Mouse (Mus musculus): Measurements from ENCODE around the gene Pycr2.

DNA sequence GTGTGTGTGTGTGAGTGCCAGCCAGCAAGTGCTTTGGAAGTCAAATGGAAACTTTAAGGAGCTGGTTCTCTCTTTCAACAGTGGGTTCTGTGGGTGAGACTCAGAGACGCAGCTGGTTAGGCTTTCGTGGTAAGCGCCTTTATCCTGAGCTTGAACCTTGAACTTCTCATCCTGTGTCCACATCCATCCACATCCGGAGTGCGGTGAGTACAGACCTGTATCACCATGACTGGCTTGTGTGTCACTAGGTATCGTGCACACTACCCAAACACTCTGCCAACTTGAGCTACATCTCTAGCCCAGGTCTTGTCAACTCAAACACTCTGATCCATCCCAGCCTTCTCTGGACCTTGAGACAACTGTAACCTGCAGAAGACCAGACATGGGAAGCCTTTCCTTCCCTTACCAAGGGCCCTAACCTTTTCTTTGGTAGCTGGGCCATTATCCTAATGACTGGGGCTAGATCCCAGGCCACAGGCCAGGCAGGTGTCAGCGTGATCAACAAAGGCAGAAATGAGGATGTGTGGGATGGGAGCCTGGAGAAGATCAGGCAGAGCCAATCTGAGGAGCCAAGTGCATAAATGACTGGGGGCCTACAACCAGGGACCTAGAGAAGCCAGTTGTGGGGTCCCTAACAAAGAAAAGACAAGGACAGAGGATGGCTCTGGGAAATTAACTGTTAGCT, 36.8 kb downstream of the Pycr2 start:
- no peak for TF ChIP-seq POLR2A (IDR thresholded peaks at IDR 0.05; ENCODE audit: control insufficient read depth, low read depth, low read length)
- no peak for TF ChIP-seq CTCF (IDR thresholded peaks at IDR 0.05; ENCODE audit: control insufficient read depth, insufficient read depth, insufficient replicate concordance, low read depth, low read length)

Measured in testis, adult 2 months (tissue).